Mouse (Mus musculus): Measurements from ENCODE around the gene Baz1a. TPM values are rescaled to one million over a fixed set of nuclear protein-coding genes. Genes with fewer than 3 reads are reported as not detected.

Gene Baz1a
- polyA plus RNA-seq, 1 experiment from 2014 or later = 19.8 TPM

- H3K27ac ChIP-seq (ENCODE audit: low read length) = no peak overlapping the region
- H3K4me3 ChIP-seq (ENCODE audit: low read depth, low read length) = no peak overlapping the region
- no peaks in the 10 kb centered on the region for H3K36me3 ChIP-seq (ENCODE audit: control insufficient read depth, insufficient read depth, low read length)
- no peak overlapping the region for H3K9ac ChIP-seq (replicated peaks; ENCODE audit: low read depth, low read length)
- no peaks in the 10 kb centered on the region for H3K4me1 ChIP-seq (ENCODE audit: control insufficient read depth, insufficient read depth, low read length)
- no peaks in the 10 kb centered on the region for H3K9me3 ChIP-seq (ENCODE audit: control insufficient read depth, low read depth, low read length)
- no peaks in the 10 kb centered on the region for H3K27me3 ChIP-seq (ENCODE audit: control insufficient read depth, insufficient read depth, low read length)
- ATAC-seq (ENCODE audit: insufficient number of reproducible peaks, insufficient read depth, low FRiP score, low read depth) = no peak
- no peak overlapping the region for H3K4me2 ChIP-seq (replicated peaks; ENCODE audit: low read depth, low read length)
- WGBS = 77% methylated on average over 14 of the region's 14 CpGs
These were observed 15.0 kb downstream of the Baz1a start for GRCm38 (mm10) chr12:54999016-54999690.

DNA sequence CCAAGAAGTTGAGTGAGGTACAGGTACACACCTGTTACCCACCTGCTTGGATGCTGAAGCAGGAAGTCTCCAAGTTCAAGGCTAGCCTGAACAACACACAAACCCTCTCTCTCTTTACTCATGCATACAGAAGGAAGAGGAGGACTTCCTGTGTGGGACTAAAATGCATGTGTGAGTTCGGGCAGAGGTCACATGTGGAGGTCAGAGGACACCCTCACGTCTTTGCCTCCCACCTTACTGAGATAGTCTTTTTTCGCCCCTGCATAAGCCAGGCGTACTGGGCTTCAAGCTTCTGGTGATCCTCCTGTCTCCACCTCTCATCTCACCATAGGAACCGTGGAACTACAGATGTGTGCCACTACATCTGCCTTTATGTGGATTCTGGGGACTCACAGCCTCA is 15.7 kb downstream of the Baz1a start:
- H3K4me1 ChIP-seq (ENCODE audit: control insufficient read depth, insufficient read depth, low read length) = no peaks in the 10 kb centered on the region
- H3K27ac ChIP-seq (ENCODE audit: low read length) = no peak overlapping the region
- no peak overlapping the region for H3K4me2 ChIP-seq (replicated peaks; ENCODE audit: low read depth, low read length)
- no peak for ATAC-seq (ENCODE audit: insufficient number of reproducible peaks, insufficient read depth, low FRiP score, low read depth)
- H3K9ac ChIP-seq (replicated peaks; ENCODE audit: low read depth, low read length) = no peak overlapping the region
- H3K9me3 ChIP-seq (ENCODE audit: control insufficient read depth, low read depth, low read length) = no peaks in the 10 kb centered on the region
- H3K4me3 ChIP-seq (ENCODE audit: low read depth, low read length) = no peak overlapping the region
- no peaks in the 10 kb centered on the region for H3K27me3 ChIP-seq (ENCODE audit: control insufficient read depth, insufficient read depth, low read length)
- H3K36me3 ChIP-seq (ENCODE audit: control insufficient read depth, insufficient read depth, low read length) = no peaks in the 10 kb centered on the region
- WGBS = 61% methylated on average over 5 of the region's 5 CpGs

GRCm38 (mm10) chr12:54996979-54997474 is 17.1 kb downstream of the Baz1a start:
- ATAC-seq (ENCODE audit: insufficient number of reproducible peaks, insufficient read depth, low FRiP score, low read depth) = no peak
- no peak overlapping the region for H3K4me2 ChIP-seq (replicated peaks; ENCODE audit: low read depth, low read length)
- no peak overlapping the region for H3K4me3 ChIP-seq (ENCODE audit: low read depth, low read length)
- WGBS = 83% methylated on average over 6 of the region's 6 CpGs
- H3K4me1 ChIP-seq (ENCODE audit: control insufficient read depth, insufficient read depth, low read length) = no peaks in the 10 kb centered on the region
- H3K27me3 ChIP-seq (ENCODE audit: control insufficient read depth, insufficient read depth, low read length) = no peaks in the 10 kb centered on the region
- no peak overlapping the region for H3K9ac ChIP-seq (replicated peaks; ENCODE audit: low read depth, low read length)
- no peaks in the 10 kb centered on the region for H3K36me3 ChIP-seq (ENCODE audit: control insufficient read depth, insufficient read depth, low read length)
- H3K27ac ChIP-seq (ENCODE audit: low read length) = no peak overlapping the region
- H3K9me3 ChIP-seq (ENCODE audit: control insufficient read depth, low read depth, low read length) = no peaks in the 10 kb centered on the region

- Histone ChIP-seq H3K27ac (ENCODE audit: low read length) (no peak overlapping the region), H3K9me3 (ENCODE audit: control insufficient read depth, low read depth, low read length) (no peaks in the 10 kb centered on the region), H3K9ac (replicated peaks; ENCODE audit: low read depth, low read length) (no peak overlapping the region), H3K27me3 (ENCODE audit: control insufficient read depth, insufficient read depth, low read length) (no peaks in the 10 kb centered on the region), H3K4me3 (ENCODE audit: low read depth, low read length) (no peak overlapping the region), H3K36me3 (ENCODE audit: control insufficient read depth, insufficient read depth, low read length) (no peaks in the 10 kb centered on the region), H3K4me1 (ENCODE audit: control insufficient read depth, insufficient read depth, low read length) (no peaks in the 10 kb centered on the region), H3K4me2 (replicated peaks; ENCODE audit: low read depth, low read length) (no peak overlapping the region)
- 60% methylated on average over 3 of the region's 3 CpGs for WGBS
- ATAC-seq (ENCODE audit: insufficient number of reproducible peaks, insufficient read depth, low FRiP score, low read depth) = no peak
These were observed 18.2 kb downstream of the Baz1a start for GRCm38 (mm10) chr12:54995965-54996364.

DNA sequence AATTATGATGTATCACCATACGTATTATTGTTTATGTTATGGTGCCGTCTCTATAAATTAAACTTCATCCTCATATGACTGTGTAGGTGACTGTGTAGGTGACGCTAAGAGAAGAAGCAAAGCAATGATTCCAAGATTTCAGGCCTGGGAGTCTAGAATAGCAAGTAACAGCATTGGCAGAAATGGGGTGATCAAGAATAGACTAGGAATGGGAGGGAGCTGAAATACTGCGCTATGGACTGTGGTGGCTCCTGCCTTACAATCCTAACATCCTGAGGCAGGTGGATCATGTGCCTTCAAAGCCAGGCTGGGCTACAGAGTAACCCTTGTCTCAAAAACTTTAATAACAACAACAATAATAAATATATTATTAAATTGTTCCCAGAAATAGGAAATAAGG is 19.7 kb downstream of the Baz1a start:
- no peaks in the 10 kb centered on the region for H3K9me3 ChIP-seq (ENCODE audit: control insufficient read depth, low read depth, low read length)
- no peak overlapping the region for H3K4me3 ChIP-seq (ENCODE audit: low read depth, low read length)
- H3K4me2 ChIP-seq (replicated peaks; ENCODE audit: low read depth, low read length) = no peak overlapping the region
- H3K27me3 ChIP-seq (ENCODE audit: control insufficient read depth, insufficient read depth, low read length) = no peaks in the 10 kb centered on the region
- no peak overlapping the region for H3K27ac ChIP-seq (ENCODE audit: low read length)
- no peak for ATAC-seq (ENCODE audit: insufficient number of reproducible peaks, insufficient read depth, low FRiP score, low read depth)
- H3K36me3 ChIP-seq (ENCODE audit: control insufficient read depth, insufficient read depth, low read length) = no peaks in the 10 kb centered on the region
- 72% methylated on average over 4 of the region's 4 CpGs for WGBS
- no peak overlapping the region for H3K9ac ChIP-seq (replicated peaks; ENCODE audit: low read depth, low read length)
- H3K4me1 ChIP-seq (ENCODE audit: control insufficient read depth, insufficient read depth, low read length) = no peaks in the 10 kb centered on the region

DNA sequence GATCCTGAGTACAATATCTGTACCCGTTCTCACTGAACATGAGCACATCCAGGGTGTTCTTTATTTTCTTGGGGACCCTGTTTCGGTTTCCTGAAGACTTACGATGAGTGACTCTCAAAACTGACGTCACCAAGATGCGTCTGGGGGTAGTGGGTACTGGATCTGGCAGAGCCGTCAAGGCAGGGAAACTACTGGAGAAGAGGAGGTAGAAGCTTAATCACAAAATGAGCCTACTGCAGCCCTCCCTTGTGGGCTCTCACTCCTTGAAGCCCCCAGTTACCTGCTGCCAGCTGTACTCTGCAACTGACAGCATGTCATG is 20.1 kb downstream of the Baz1a start:
- ATAC-seq (ENCODE audit: insufficient number of reproducible peaks, insufficient read depth, low FRiP score, low read depth) = no peak
- Histone ChIP-seq H3K4me2 (replicated peaks; ENCODE audit: low read depth, low read length) (no peak overlapping the region), H3K27me3 (ENCODE audit: control insufficient read depth, insufficient read depth, low read length) (no peaks in the 10 kb centered on the region), H3K4me3 (ENCODE audit: low read depth, low read length) (no peak overlapping the region), H3K36me3 (ENCODE audit: control insufficient read depth, insufficient read depth, low read length) (no peaks in the 10 kb centered on the region), H3K27ac (ENCODE audit: low read length) (no peak overlapping the region), H3K9me3 (ENCODE audit: control insufficient read depth, low read depth, low read length) (no peaks in the 10 kb centered on the region), H3K4me1 (ENCODE audit: control insufficient read depth, insufficient read depth, low read length) (no peaks in the 10 kb centered on the region), H3K9ac (replicated peaks; ENCODE audit: low read depth, low read length) (no peak overlapping the region)
- WGBS = 73% methylated on average over 6 of the region's 6 CpGs

GRCm38 (mm10) chr12:54993246-54994067 is 20.7 kb downstream of the Baz1a start:
- Histone ChIP-seq H3K4me2 (replicated peaks; ENCODE audit: low read depth, low read length) (no peak overlapping the region), H3K27me3 (ENCODE audit: control insufficient read depth, insufficient read depth, low read length) (no peaks in the 10 kb centered on the region), H3K27ac (ENCODE audit: low read length) (no peak overlapping the region), H3K36me3 (ENCODE audit: control insufficient read depth, insufficient read depth, low read length) (no peaks in the 10 kb centered on the region), H3K9ac (replicated peaks; ENCODE audit: low read depth, low read length) (no peak overlapping the region), H3K9me3 (ENCODE audit: control insufficient read depth, low read depth, low read length) (no peaks in the 10 kb centered on the region), H3K4me1 (ENCODE audit: control insufficient read depth, insufficient read depth, low read length) (no peaks in the 10 kb centered on the region), H3K4me3 (ENCODE audit: low read depth, low read length) (no peak overlapping the region)
- no peak for ATAC-seq (ENCODE audit: insufficient number of reproducible peaks, insufficient read depth, low FRiP score, low read depth)
- WGBS = 51% methylated on average over 16 of the region's 16 CpGs

- Histone ChIP-seq H3K4me2 (replicated peaks; ENCODE audit: low read depth, low read length) (no peak overlapping the region), H3K9ac (replicated peaks; ENCODE audit: low read depth, low read length) (no peak overlapping the region), H3K27ac (ENCODE audit: low read length) (no peak overlapping the region), H3K4me3 (ENCODE audit: low read depth, low read length) (no peak overlapping the region), H3K9me3 (ENCODE audit: control insufficient read depth, low read depth, low read length) (no peaks in the 10 kb centered on the region), H3K36me3 (ENCODE audit: control insufficient read depth, insufficient read depth, low read length) (no peaks in the 10 kb centered on the region), H3K4me1 (ENCODE audit: control insufficient read depth, insufficient read depth, low read length) (no peaks in the 10 kb centered on the region), H3K27me3 (ENCODE audit: control insufficient read depth, insufficient read depth, low read length) (no peaks in the 10 kb centered on the region)
- WGBS = 83% methylated on average over 3 of the region's 3 CpGs
- no peak for ATAC-seq (ENCODE audit: insufficient number of reproducible peaks, insufficient read depth, low FRiP score, low read depth)
These were observed 21.3 kb downstream of the Baz1a start for GRCm38 (mm10) chr12:54992814-54993213.

All from stomach, embryonic 14.5 days (tissue).